8 mouse cellular contexts compared by ENCODE assay signal in genomic region chr12:69781935-69782650, GRCm38 (mm10). TPM values are rescaled to one million over a fixed set of nuclear protein-coding genes. Genes with fewer than 3 reads are reported as not detected.
DNase-seq lines count a peak whose midpoint lies in the region; ATAC-seq and TF ChIP-seq lines count a peak whose summit lies in the region.
"Had no signal": no experiment of that assay in that cellular context is flagged by ENCODE, and none has a peak within 500 bp of the region (broad histone marks: within the 10 kb centered on the region; RNA-seq: fewer than 3 reads in every experiment).

No protein-coding gene starts in this region.

- no peaks in the 10 kb centered on the region for H3K9me3 ChIP-seq in liver, embryonic 11.5 days (ENCODE audit: control insufficient read depth, low read length)

- 77% methylated on average over 10 of the region's 10 CpGs for WGBS in liver, embryonic 11.5 days
- WGBS in lung, adult 2 months: 69% methylated on average over 10 of the region's 10 CpGs

- peak; percentile 34 for DNase-seq in urinary bladder, postnatal 14 days (ENCODE audit: low spot score)
- no peak for DNase-seq in urinary bladder, adult 18-20 months (ENCODE audit: low spot score in 2 of 2)
- peak; percentile 31 to 40 for DNase-seq in heart, postnatal 10 days
- DNase-seq in liver, embryonic 11.5 days (ENCODE audit: low spot score): no peak
- no peak for DNase-seq in gastrocnemius, postnatal 14 days
- no peak for DNase-seq in gastrocnemius, postnatal 4 days (ENCODE audit: low spot score in 2 of 2)
- no peak for DNase-seq in lung, adult 2 months
- DNase-seq: lung, postnatal 4 days had no signal

- H3K27me3 ChIP-seq in liver, embryonic 11.5 days (replicated peaks; ENCODE audit: control insufficient read depth, insufficient read depth, low read length): no peaks in the 10 kb centered on the region

- no peaks in the 10 kb centered on the region for H3K36me3 ChIP-seq in liver, embryonic 11.5 days (ENCODE audit: control insufficient read depth, insufficient read depth, low read length)

- H3K9ac ChIP-seq in liver, embryonic 11.5 days (ENCODE audit: low read depth, low read length): peak overlapping the region; percentile 40

- H3K4me1 ChIP-seq in liver, embryonic 11.5 days (replicated peaks; ENCODE audit: control insufficient read depth, insufficient read depth, low read length): peaks cover 21% of the 10 kb centered on the region
- H3K4me1 ChIP-seq in lung, adult 2 months (ENCODE audit: control insufficient read depth, insufficient read depth, low read length): no peaks in the 10 kb centered on the region

- H3K4me2 ChIP-seq in liver, embryonic 11.5 days: 0 out of 2 replicates have a peak overlapping the region, but pooled peaks have one; percentile 12

- no peak for TF ChIP-seq CTCF in lung, adult 2 months (IDR thresholded peaks at IDR 0.05; ENCODE audit: insufficient read depth, low read length)

- H3K4me3 ChIP-seq in liver, embryonic 11.5 days (ENCODE audit: low read depth, low read length): no peak overlapping the region
- H3K4me3 ChIP-seq in lung, adult 2 months (replicated peaks; ENCODE audit: extremely low read depth, low read depth, low read length): no peak overlapping the region

- 0 out of 2 replicates have a peak, but pooled peaks have one; percentile 11 for ATAC-seq in liver, embryonic 11.5 days (replicated peaks; ENCODE audit: low FRiP score)

- no peak for TF ChIP-seq POLR2A in lung, adult 2 months (IDR thresholded peaks at IDR 0.05; ENCODE audit: borderline replicate concordance, extremely low read depth, low read depth, low read length)

- H3K27ac ChIP-seq in liver, embryonic 11.5 days (ENCODE audit: low read depth, low read length): peak overlapping the region; percentile 25; the same call in 1 of the 2 replicates

- intact Hi-C loops in heart, postnatal 10 days (cut with DNase I): no loop called here
- intact Hi-C loops in gastrocnemius, postnatal 14 days (cut with DNase I; ENCODE audit: low total_unique reads): no loop called here

RNA-seq across cellular contexts. Expression of gene Cdkl1, which starts 9.0 kb away (rescaled TPM):
- 1 to 10 TPM; 7.0 to 9.2 TPM for total RNA-seq in heart, postnatal 10 days (2021)
- 0.21 and 0.52 TPM in 2 replicates for polyA plus RNA-seq in liver, embryonic 11.5 days (2014; fragmentation: Nextera tagmentation; extraction: Ambion mirVana)
- under 1 TPM; 0.72 to 0.84 TPM for total RNA-seq in gastrocnemius, postnatal 14 days (2021)
- 1 to 10 TPM; 2.0 to 2.9 TPM for total RNA-seq in gastrocnemius, postnatal 4 days (2021)
- polyA plus RNA-seq in lung, adult 2 months (2012; rRNA removed): 1.3 and 1.8 TPM in 2 replicates

RNA-seq across cellular contexts. Expression of gene Atp5s, which starts 57.3 kb away (rescaled TPM):
- total RNA-seq in heart, postnatal 10 days (2021): 10 to 100 TPM; 18.7 to 21.3 TPM
- 30.0 and 34.3 TPM in 2 replicates for polyA plus RNA-seq in liver, embryonic 11.5 days (2014; fragmentation: Nextera tagmentation; extraction: Ambion mirVana)
- total RNA-seq in gastrocnemius, postnatal 14 days (2021): 10 to 100 TPM in 1 of 2 experiments, 1 to 10 TPM in 1; 7.3 to 10.5 TPM
- 10 to 100 TPM; 10.6 to 11.0 TPM for total RNA-seq in gastrocnemius, postnatal 4 days (2021)
- polyA plus RNA-seq in lung, adult 2 months (2012; rRNA removed): 12.4 and 14.2 TPM in 2 replicates

RNA-seq across cellular contexts. Expression of gene L2hgdh, which starts 57.4 kb away (rescaled TPM):
- 10 to 100 TPM; 25.6 to 31.4 TPM for total RNA-seq in heart, postnatal 10 days (2021)
- 25.0 and 26.8 TPM in 2 replicates for polyA plus RNA-seq in liver, embryonic 11.5 days (2014; fragmentation: Nextera tagmentation; extraction: Ambion mirVana)
- total RNA-seq in gastrocnemius, postnatal 14 days (2021): 10 to 100 TPM; 24.6 to 28.1 TPM
- 10 to 100 TPM; 38.1 to 38.9 TPM for total RNA-seq in gastrocnemius, postnatal 4 days (2021)
- 1.6 and 3.9 TPM in 2 replicates for polyA plus RNA-seq in lung, adult 2 months (2012; rRNA removed)

Comparison
In these comparisons a context has a peak if more than half of its experiments do, and no peak if none do; other contexts are left out.
1. DNase-seq: peak in urinary bladder, postnatal 14 days (single experiment) and heart, postnatal 10 days (2 of 2); none in urinary bladder, adult 18-20 months (0 of 2), liver, embryonic 11.5 days (single experiment), gastrocnemius, postnatal 14 days (single experiment), gastrocnemius, postnatal 4 days (0 of 2) and lung, adult 2 months (single experiment).